Mouse (Mus musculus): Measurements from ENCODE around the gene Abi3.

- TF ChIP-seq EP300 (optimal IDR thresholded peaks at IDR 0.05), result no peak
- no peak for TF ChIP-seq CTCF (IDR thresholded peaks at IDR 0.05; ENCODE audit: low read depth)
These were observed 19.1 kb upstream of the Abi3 start for GRCm38 (mm10) chr11:95861397-95861796.
